Mouse (Mus musculus): ENCODE data around the gene Phldb2.

The Phldb2 gene

DNA sequence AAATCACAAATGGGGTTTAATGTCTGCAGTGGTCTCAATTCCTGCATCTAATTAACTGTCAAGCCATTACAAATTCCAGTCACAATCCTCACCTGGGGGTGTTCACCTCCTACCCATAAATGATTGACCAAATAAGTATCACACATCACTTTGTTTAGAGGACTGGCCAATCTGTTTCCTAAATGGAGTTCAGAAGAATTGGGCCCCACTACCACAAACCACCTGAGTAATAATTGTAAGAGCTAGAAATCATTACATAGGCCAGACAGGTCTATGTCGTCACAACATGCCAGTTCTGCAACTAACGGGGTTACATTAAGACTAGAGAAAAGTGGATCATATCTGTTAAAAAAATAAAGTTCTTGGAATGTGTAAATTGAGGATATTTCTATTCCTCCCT is 1.4 kb downstream of the Phldb2 start:
- DNase-seq (ENCODE audit: low read depth, low spot score), result no peak

DNA sequence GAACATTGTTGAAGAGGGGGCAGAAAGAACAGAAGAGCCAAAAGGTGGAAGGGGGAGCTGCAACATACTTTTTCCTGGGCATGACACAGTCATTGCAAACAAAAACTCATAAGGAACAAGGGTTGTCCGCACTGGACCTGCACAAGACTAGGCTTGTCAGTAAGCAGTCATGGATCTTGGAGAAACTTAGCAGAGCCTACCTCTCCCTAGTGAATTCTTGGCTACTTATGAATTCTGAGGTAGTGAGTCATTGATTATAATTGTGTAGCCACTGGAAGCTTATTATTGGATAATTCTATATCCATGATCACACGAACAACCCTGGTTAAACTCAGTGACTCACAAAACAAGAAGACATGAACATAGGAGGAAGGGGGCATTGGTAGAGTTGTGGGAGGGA is 7.1 kb downstream of the Phldb2 start:
- no peak for DNase-seq (ENCODE audit: low read depth, low spot score)

DNA sequence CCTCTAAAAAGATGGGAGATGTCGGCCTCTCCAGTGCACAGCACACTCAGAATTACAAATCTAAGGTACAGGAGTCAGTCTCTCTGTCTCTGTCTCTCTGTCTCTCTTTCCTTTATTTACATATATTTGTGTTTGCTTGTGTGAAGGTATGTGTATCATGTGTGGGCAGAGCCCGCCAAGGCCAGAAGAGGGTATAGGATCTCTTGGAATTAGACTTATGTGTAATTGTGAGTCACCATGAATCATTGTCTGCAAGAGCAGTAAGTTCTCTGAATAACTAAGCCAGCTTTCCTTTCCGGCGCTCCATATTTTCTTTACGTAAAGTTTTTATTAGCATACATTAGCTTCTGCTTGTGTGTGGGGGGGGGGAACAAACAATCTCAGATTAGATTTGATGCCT is 7.7 kb downstream of the Phldb2 start:
- DNase-seq (ENCODE audit: low read depth, low spot score), result no peak

DNA sequence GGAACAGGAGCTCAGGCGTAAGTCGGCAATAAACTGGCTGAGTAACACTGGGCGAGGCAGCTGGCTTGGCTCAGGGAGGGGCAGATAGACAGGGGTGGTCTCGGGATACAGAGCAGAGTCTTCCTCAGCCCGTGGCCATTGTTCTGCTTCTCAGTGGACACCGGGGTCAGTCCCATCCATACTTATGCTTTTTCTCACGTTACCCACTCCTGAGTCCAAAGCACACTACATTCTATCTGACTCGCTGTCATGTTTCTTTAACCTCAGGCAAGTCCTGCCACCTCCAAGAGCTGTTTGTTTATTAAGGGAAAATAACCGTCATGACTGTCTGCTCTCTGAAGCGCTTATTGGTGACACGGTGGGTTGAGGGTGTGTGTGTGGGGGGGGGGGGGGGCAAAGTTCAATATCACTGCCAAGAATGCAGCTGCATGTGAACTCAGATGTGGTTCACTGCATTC is 8.2 kb downstream of the Phldb2 start:
- DNase-seq (ENCODE audit: low read depth, low spot score), result no peak

DNA sequence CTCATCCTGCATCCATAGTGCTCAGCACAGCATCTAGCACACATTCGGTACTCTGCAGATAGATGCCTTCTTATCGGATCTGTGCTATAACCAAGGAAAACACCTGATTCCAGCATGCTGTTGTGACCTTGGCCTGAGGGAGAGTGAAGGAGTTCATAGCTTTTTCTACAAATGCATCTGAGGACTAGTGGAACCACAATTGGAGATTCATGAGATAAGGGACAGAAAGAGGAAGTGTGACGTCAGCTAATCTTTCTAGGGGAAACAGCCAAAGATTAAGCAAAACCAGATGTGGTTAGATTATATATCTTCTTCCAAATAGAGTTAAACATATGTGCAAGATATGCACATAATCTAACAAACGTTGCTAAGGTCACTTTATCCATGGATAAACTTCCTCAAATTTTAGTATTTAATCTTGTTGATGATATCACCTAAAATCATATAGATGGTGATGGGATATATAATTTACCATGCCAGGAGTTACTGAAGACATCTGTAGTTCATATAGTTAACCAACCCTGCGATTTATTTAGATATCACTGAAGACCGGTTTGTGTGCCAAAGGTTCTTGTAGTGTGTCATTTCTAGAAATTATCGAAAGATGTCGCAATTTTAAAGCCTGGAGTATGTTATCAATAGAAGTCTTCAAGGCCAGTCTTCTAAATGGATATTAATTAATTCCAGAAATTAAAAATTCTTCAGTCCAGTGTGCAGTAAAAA is 11.1 kb downstream of the Phldb2 start:
- DNase-seq (ENCODE audit: low read depth, low spot score), result no peak

DNA sequence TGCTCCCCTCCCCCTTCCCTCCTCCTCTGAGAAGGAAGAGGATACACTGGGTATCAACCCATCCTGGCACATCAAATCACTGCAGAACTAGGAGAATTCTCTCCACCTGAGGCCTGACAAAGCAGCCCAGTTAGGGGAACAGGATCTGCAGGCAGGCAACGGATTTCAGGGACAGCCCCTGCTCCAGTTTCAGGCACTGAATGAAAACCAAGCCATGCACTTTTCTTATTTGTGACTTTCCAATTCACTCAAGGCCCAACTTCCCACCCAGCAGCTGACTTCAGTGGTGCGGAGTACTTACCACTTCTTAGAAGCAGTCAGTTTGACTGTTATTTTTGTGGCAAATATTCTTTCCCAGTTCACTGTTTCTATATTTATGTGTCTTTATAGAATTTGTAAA is 12.7 kb downstream of the Phldb2 start:
- DNase-seq (ENCODE audit: low read depth, low spot score), result no peak

DNA sequence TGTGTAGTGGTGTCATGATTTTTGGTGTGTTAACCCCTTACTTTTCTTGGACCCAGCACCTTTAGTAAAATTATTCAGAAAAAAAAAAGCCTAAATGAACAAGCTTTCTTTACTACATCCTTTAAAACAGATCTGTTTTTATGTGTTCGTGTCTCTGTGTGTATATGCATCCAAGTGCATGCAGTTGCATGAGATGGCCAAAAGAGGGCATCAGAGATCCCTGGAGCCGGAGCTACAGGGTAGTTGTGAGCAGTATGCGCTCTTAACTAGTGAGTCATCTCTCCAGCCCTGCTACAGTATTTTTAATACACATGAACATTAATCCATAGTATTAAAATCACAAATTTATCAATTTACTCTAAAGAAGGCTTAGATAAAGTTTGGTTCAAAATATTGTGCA is 14.0 kb downstream of the Phldb2 start:
- no peak for DNase-seq (ENCODE audit: low read depth, low spot score)

DNA sequence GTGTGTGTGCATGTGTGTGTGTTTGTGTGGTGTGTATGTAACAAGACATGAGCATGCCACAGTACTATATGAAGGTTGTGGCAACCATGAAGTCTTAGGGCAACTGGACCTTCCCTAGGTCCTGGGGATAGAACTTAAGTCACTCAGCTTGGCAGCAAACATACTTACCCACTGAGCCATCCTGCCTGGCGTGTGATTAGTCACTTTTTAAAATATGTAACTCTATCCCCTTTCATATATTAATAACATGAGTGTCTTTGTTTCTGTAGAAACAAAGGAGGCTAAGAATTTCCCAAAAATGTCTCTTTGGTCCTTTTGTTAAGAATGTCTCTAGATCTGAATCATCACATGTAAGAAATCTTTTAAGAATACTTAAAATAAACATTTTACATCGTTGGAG is 16.0 kb downstream of the Phldb2 start:
- DNase-seq (ENCODE audit: low read depth, low spot score), result no peak

DNA sequence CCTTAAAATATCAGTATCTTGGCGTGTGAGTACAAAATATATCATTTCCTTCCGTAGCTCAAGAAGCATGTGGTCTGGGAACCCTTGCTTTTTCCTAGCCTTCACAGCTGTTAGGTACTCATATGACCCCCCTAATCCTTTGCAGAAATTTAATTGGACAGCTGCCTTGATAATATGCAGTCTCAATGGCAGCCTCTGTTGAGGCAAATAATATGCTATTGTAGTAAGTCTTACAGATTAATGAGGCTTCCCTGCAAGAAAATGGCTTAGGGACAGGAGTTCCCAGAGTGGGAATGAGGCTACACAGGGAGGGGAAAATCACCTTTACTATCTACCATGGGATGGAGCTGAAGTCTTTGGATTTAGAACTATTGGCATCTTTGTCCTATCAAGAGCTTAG is 16.9 kb downstream of the Phldb2 start:
- no peak for DNase-seq (ENCODE audit: low read depth, low spot score)

DNA sequence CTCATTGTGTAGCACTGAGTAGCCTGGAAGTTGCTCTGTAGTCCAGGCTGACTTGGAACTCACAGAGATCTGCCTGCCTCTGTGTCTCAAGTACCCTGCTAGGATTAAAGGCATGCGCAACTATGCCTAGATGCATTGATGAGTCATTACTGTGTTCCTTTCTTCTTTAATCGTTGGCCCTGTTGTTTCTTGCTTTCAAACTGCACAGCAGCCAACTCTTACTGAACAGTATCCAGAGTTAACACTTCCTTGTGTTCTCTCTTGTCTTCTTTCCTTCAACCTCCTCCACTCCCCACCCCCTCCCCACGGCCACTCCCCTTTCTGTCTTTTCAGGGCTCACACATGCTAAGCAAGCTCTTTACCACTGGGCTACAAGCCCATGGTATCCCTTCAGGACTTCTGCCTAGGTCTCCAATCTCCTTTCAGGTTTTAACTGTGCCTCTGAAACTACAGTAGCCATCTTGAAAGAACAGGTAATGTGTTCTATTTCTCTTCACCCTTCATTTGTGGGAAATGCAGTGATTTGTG is 17.4 kb downstream of the Phldb2 start:
- no peak for DNase-seq (ENCODE audit: low read depth, low spot score)

DNA sequence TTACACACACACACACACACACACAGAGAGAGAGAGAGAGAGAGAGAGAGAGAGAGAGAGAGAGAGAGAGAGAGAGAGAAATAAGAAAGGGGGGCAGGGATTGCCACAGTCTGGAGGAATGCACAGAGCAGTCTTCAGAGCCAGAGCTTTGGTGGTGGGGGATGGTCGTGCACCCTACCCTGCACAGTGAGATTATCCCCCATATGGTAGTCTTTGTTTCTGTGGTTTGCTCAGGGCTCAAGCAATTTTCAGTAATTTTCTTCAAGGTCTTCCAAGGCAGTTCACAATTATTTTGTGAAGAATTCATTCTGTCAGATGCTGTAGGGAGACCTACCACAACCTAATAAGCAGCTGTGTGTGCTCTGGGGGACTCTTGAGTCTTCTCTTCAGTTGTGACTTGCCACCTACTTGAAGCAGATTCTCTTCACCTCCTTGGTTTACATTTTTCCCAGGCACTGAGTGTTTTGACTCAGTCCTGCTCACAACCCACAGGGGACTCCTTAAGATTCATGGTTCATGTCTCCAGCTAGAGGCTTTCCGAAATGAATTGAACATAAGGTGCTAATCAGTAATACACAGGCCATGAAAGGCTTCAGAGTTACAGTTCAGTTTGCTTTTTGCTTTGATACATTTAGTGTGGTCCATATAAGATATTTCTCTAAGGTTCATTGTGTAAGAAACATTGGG is 18.5 kb downstream of the Phldb2 start:
- DNase-seq (ENCODE audit: low read depth, low spot score), result no peak

DNA sequence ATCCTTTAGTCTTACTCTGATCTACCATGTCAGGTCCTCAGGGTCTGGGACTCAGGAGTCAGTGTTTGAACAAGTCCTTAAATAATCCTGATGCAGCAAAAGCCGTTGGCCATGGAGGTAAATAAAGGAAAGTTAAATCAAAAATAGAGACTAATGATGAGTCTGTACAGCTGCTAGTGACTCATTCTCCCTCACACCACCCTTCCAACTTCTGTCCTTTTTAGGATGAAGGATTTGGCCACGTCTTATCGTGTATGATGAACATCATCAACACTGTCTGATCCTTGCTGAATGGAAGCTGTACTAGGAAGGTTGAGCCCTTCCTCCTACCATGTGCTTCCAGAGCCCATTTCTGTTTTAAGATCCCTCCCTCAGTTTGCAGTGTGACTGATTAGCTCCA is 23.1 kb downstream of the Phldb2 start:
- no peak for DNase-seq (ENCODE audit: low read depth, low spot score)

DNA sequence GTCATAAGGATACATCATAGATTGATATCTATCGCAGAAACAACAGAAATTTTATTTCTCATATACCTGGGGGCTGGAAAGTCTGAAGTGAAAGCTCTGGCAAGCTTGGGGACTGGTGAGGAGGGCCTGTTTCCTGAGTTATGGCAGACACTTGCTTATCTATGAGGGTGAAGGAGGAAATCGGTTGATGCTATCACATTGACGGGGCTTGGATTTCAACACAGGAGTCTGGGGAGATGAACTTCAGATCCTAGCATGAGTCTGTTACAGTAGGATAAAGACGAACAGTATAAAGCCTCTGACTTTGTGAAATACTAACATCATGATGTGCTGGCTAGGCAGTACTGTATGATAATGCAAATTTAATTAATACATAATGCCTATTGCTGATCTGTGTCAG is 25.3 kb downstream of the Phldb2 start:
- DNase-seq (ENCODE audit: low read depth, low spot score), result no peak

DNA sequence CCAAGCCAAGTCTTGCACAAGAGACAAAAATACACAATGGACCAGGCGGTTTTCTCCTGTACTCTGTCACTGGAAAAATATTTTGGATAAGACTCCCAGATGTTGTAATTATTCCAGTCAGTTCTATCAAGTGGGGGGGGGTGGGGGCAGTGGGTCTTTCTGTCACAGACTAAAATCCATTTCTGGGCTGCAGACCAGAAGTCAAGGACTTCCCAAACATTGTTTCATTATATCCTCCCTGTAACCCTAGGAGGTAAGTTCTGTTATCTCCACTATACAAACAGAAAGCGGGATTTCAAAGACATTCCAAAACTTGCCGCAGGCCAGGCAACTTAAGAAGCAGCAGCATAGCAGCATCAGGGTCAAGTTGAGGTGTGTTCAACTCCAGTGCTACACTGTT is 25.8 kb downstream of the Phldb2 start:
- no peak for DNase-seq (ENCODE audit: low read depth, low spot score)

DNA sequence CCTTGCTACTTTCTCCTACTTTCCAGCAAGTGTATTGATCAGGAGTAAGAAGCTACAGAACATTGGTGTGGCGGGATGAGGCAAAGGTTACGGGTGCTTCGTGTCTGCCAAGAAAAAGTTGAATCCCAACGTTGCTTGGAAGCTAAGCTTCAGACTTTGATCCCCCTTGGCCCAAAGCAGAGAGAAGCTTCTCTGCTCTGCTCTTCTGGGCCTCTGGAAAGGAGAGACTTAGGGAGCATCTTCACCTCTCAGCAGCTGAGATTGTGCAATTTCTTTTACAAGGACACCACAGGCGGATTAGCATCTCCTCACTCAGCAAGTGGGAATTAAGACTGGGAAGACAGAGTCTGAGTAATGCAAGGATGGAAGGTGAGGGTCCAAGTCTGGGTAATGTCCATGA is 26.5 kb downstream of the Phldb2 start:
- DNase-seq (ENCODE audit: low read depth, low spot score), result no peak

DNA sequence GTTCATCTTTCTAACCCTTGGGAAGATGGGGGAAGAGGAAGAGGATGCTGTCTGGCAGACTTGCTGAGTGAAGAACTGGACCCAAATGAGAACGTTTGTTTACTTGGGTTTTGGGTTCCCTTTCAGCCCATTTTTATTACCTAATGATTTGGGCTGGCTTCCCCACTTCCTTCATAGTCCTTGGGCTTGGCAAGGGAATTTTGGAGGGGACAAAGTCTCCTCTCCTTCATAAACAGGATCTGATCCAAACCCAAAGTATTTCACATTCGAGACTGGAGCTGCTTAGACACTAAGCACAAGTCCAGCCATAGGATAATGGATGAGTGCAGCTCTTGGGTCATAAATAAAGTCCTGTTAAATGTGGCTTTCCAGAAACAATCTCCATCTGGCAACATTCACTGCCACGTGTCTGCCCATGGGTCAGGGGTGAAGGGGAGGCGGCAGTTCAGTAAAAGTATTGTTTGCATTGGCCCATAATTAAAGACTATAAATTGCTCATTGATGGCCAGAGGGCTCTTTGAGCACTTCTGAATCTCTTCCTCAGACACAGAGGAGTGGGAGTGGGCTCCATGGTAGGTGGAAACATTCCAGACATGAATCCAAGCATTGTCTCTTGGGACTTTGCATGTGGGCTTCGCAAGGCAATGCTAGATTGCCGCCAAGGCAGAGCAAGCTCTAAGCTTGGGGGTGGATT is 29.5 kb downstream of the Phldb2 start:
- DNase-seq (ENCODE audit: low read depth, low spot score), result no peak

DNA sequence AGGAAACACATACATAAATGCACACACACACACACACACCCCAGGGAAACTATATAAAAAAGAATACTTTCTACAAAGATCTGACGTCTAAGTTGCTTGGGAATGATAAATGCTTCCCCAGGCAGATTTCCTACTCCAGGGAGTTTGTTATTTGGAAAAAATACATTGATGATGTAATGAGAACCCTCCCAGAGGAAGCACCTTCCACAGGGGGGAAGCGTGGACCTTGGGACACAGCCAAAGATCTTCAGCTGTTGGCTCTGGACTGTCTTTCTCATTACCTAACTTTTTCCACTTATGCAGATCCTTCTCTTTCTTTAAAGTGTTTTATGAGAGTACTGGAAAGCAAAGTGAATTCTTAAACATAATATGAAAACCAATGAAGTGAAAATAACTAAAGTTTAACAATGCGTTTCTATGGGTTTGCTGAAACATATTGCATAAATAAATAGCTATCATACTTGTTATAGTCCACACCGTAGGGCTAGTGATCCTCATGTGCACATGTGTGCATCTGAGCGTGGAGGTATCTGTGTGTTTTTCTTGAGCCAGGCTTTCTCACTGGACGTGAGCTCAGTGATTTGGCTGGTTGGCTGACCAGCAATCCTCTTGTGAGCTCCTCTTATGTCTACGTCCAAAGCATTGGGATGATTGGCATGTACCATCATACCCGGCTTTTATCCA is 30.7 kb downstream of the Phldb2 start:
- no peak for DNase-seq (ENCODE audit: low read depth, low spot score)

DNA sequence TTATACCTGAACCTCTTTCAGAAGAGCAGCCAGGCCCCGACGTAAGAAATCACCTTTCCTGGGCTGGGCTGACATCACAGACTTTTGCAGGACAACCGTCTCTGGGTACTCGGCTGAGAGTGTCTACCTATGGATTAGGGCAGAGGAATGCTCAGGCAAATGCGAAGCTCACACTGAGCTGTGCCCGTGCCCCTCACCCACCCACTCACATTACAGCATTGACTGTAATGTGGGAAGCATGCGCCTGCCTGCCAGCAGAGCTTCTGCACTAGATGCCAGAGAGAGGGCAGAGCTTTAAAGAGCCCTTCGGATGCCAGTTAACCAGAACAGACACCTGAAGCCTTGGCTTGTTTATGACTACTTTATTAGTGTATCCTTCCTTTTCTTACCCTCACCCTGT is 33.8 kb downstream of the Phldb2 start:
- DNase-seq (ENCODE audit: low read depth, low spot score), result no peak

DNA sequence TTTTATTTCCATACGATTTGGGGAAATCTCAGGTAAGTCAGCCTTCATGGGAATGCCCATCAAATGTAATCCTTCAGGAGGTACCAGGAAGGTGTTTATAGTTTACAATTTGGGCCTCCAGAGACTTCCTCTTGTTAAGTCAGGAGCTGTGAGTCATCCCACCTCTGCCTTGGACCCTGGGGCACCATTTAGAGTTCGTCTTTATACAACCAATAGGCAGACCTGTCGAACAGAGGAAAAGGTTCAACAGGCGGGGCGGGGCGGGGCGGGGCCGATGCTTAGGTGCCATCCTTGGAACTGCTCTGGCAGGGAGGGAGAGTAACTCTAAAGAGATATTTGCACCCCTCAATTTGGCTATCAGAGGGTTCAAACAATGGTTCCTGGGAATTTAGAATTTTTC is 49.8 kb downstream of the Phldb2 start:
- DNase-seq (ENCODE audit: low read depth, low spot score), result no peak

DNA sequence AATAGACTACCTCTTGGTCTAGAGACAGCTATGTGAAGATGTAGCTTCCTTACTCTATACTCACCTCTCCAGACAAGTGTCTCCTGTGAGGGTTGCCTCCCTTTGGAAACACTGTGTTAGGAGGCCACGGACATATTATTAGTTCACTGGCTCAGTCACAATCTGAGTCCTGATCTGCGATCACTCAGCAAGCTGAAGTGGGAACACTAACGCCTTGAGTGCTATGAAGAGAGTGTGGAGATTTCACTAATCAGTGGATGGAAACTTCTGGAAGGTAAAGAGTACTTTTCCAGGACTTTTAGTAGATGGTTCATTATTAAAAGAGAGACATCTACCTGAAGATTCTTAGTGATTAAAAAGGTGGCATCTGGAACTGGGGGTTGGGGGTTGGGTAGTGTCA is 54.9 kb downstream of the Phldb2 start:
- no peak for DNase-seq (ENCODE audit: low read depth, low spot score)

DNA sequence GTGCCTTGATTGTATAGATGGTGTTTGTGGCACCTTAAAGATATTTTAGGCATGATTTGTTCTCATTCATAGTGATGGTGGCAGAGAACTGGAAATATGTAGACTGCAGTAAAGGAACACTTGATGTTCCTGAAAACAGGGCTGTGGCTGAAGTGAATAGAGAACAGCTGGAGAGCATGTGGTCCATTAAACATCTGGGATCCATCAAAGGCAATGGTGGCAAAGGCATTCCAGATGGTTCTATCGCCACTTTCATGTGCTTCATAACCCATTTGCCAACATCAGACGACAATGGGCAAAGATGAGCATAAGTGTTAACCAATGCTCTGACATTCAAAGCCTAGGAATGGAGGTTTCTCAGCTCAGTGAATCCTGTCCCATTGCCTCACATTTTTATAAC is 56.8 kb downstream of the Phldb2 start:
- DNase-seq (ENCODE audit: low read depth, low spot score), result no peak

DNA sequence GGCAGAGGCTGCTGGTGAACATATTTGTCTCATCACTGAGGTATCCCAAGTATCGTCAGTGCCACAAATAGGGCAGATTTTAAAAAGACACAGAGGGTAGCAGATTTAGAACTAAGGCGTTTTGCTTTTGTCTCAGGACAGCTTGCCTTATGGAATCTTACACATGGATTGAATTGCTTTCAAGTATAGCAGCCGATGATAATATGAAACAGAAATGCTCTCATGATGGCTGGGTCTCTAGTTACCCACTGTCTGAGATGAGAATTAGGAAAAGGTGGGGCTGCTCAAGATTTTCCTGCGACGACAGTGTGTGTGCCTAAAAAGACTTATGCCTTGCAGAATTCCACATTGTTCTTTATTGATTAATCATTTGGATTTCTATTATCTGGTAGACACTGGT is 58.4 kb downstream of the Phldb2 start:
- DNase-seq (ENCODE audit: low read depth, low spot score), result no peak

Measured in retina, adult 2 months (tissue).